Mouse (Mus musculus) heart, embryonic 11.5 days (tissue): ENCODE measurements around the gene Mnt. TPM values are rescaled to one million over a fixed set of nuclear protein-coding genes. Genes with fewer than 3 reads are reported as not detected.
A peak's percentile ranks its signal among the peaks of the same experiment; 100 is the strongest.

Experiments used
- ATAC-seq: fragments of 200-750 bp; cut with Nextera tagmentation; replicated peaks from 2 replicates; pipeline ENCODE4 v1.8.0; 2017; ENCODE audit warnings: moderate library complexity; ENCODE audit not compliant: insufficient number of reproducible peaks, low FRiP score, low TSS enrichment
- H3K27ac ChIP-seq: fragments of 300-500 bp; sonication (generic); 2 replicates; pipeline ENCODE4 v1.5.1; 2014; ENCODE audit warnings: mild to moderate bottlenecking, low read depth, low read length
- H3K27me3 ChIP-seq: fragments of 300-500 bp; sonication (generic); 2 replicates; pipeline ENCODE4 v1.6.1; 2014; ENCODE audit warnings: mild to moderate bottlenecking, low read length, mixed read lengths; ENCODE audit not compliant: control insufficient read depth, insufficient read depth
- H3K36me3 ChIP-seq: fragments of 300-500 bp; sonication (generic); 2 replicates; pipeline ENCODE4 v1.6.1; 2014; ENCODE audit warnings: mild to moderate bottlenecking, low read length, moderate library complexity, mixed read lengths; ENCODE audit not compliant: control insufficient read depth, insufficient read depth
- H3K4me1 ChIP-seq: fragments of 300-500 bp; sonication (generic); 2 replicates; pipeline ENCODE4 v1.6.1; 2014; ENCODE audit warnings: low read length; ENCODE audit not compliant: control insufficient read depth, insufficient read depth
- H3K4me2 ChIP-seq: fragments of 300-500 bp; sonication (generic); 2 replicates; pipeline ENCODE4 v1.6.1; 2014; ENCODE audit warnings: mild to moderate bottlenecking, moderate library complexity
- H3K4me3 ChIP-seq: fragments of 300-500 bp; sonication (generic); 2 replicates; pipeline ENCODE4 v1.5.1; 2014; ENCODE audit warnings: low read depth, low read length
- H3K9ac ChIP-seq: fragments of 300-500 bp; sonication (generic); 2 replicates; pipeline ENCODE4 v1.6.1; 2014; ENCODE audit warnings: mild to moderate bottlenecking, low read depth, low read length, moderate library complexity
- H3K9me3 ChIP-seq: fragments of 300-500 bp; sonication (generic); replicated peaks from 2 replicates; pipeline ENCODE4 v1.6.1; 2016; ENCODE audit warnings: low read length; ENCODE audit not compliant: control insufficient read depth
- WGBS: fragments of 180-500 bp; shearing (Covaris S2); extraction: QIAGEN DNeasy Blood & Tissue Kit; methylation state at CpG from one replicate; pipeline ENCODE4 v1.1.7; 2014; ENCODE audit not compliant: insufficient replicate concordance; 5-methylcytosine and 5-hydroxymethylcytosine counted together
- polyA plus RNA-seq: library from polyadenylated mRNA; unstranded; fragments of >200 nt; fragmentation: Nextera tagmentation; extraction: Ambion mirVana; gene quantifications from 2 replicates; pipeline ENCODE4 v1.2.1, GENCODE M21; 2014

Mnt gene
- polyA plus RNA-seq, 1 experiment from 2014 or later = 2.7 TPM

DNA sequence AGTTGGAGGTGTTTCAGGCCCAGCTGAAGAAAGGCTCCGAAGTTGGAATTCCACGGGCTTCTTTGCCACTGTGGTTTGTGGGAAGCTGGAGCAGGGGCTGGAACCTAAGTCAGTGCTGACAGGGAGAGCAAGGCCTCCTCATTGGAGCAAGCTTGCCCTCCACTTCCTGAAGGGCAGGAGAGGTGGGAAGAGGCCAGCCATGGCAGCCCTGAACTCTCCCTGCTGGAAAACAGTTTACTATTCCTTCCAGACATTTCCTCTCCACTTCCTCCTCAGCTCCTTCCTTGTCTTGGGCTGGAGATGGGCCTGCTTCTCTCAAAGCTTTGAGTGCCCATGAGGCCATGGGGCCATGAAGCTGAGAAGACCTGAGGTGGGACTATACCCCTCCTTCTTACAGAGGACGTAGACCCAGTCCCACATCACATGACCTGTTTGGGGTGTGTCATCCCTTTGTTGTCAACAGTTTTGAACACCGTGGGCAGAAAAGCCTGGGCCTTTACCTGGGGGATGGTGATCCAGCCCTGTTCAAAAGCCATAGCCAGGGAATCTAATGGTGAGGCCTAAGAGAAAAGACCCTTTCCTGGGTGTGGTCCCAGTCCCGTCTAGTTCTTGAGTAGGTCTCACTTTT, 4.0 kb downstream of the Mnt start:
- no peaks in the 10 kb centered on the region for H3K36me3 ChIP-seq
- ATAC-seq = no peak
- no peak overlapping the region for H3K4me3 ChIP-seq
- H3K27ac ChIP-seq = peak overlapping the region; percentile 74
- no peaks in the 10 kb centered on the region for H3K27me3 ChIP-seq
- H3K9ac ChIP-seq = peak overlapping the region; percentile 0; the same call in 1 of the 2 replicates
- H3K4me1 ChIP-seq = peaks cover 39% of the 10 kb centered on the region
- peak overlapping the region; percentile 9; the same call in 1 of the 2 replicates for H3K4me2 ChIP-seq
- 46% methylated on average over 5 of the region's 5 CpGs for WGBS
- H3K9me3 ChIP-seq = no peaks in the 10 kb centered on the region

DNA sequence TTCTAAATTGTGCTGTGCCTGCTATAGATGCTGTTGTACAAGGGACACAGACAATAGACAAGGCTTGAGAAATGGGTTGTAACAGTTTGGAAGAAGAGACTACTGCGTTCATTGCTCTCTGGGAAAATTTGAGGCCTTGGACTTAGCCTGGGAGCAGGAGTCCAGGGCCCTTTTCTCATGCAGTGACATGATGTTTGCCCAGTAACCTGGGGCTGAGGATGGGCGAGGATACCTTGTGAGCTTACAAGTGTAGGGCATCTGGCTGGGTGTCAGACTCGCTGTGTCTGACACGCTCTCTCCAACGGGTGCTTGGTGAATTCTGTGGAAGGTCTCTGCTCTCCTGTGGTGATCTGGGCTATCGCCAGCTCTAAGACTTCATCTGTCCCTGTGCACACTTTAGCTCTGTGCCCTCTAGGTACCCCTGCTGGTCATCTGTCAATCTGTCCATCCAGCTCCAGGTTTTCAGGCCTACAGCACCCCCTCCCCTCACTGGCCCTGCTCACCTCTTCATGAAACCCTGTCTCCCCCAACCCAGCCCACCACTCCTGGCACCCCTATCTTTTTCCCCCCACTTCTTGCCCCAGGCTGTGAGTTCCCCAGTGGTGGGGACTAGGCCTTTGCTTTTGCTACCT, 5.0 kb downstream of the Mnt start:
- no peak overlapping the region for H3K27ac ChIP-seq
- peaks cover 44% of the 10 kb centered on the region for H3K4me1 ChIP-seq
- H3K27me3 ChIP-seq = no peaks in the 10 kb centered on the region
- H3K4me3 ChIP-seq = no peak overlapping the region
- H3K9ac ChIP-seq = peak overlapping the region; percentile 39; the same call in 1 of the 2 replicates
- H3K9me3 ChIP-seq = no peaks in the 10 kb centered on the region
- H3K36me3 ChIP-seq = no peaks in the 10 kb centered on the region
- WGBS = 84% methylated on average over 6 of the region's 6 CpGs
- no peak for ATAC-seq
- no peak overlapping the region for H3K4me2 ChIP-seq

DNA sequence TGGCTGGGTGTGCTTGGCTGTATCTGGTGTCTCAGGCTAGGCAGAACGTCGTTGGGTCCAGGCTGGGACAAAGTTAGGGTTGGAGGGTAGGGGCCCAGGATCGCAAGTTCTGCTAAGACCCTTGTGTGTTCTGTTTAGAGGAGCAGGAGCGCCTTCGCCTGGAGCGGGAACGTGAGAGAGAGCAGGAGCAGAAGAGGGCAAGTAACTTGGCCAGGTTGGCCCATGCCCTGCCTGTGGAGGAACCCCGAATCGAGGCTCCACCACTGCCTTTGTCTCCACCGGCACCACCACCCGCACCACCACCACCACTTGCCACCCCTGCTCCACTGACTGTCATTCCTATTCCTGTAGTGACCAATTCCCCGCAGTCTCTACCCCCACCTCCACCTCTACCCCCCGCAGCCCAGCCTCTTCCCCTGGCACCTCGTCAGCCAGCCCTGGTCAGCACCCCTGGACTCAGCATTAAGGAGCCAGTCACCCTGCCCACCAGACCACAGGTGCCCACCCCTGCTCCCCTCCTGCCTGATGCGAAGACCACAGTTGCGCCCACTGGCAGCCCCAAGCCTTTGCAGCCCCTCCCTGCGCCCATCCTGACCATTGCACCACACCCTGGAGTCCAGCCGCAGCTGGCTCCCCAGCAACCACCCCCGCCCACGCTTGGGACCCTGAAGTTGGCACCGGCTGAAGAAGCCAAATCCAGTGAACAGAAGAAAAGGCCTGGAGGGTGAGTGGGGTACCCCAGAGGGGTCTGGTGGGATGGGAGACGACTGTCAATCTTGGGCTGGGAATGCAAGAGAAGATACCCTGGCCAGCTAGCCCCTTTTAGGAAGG, 5.7 kb downstream of the Mnt start:
- peak overlapping the region; percentile 39 for H3K9ac ChIP-seq
- H3K27ac ChIP-seq = no peak overlapping the region; the same call in 1 of the 2 replicates
- H3K9me3 ChIP-seq = no peaks in the 10 kb centered on the region
- peaks cover 48% of the 10 kb centered on the region for H3K4me1 ChIP-seq
- H3K4me3 ChIP-seq = no peak overlapping the region
- no peaks in the 10 kb centered on the region for H3K27me3 ChIP-seq
- 93% methylated on average over 22 of the region's 22 CpGs for WGBS
- no peak for ATAC-seq
- no peaks in the 10 kb centered on the region for H3K36me3 ChIP-seq
- peak overlapping the region; percentile 94; the same call in 1 of the 2 replicates for H3K4me2 ChIP-seq

DNA sequence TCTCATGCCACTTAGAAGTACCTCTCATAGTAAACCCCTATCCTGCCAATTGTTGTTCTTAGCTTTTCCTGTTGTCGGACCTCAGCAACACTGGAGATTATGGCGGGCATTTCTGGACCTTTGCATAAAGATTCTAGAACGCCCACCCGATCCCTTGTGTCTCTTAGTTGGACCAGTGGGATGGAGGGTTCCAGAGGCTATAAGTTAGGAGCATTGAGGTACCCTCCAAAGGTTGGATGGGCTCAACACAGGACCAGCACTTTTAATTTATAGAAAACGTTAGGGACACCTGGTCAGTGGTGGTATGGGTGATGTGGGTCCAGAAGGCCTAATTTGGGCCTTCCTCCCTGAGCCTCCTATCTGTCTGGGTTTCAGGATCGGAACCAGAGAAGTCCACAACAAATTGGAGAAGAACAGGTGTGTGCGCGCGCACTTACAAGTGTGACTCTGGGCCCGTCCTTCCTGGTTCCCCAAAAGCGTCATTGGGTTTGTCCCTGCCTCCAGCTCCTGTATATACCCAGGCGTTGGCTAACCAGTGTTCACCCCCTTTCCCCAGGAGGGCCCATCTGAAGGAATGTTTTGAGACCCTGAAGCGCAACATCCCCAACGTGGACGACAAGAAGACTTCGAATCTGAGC, 6.5 kb downstream of the Mnt start:
- Histone ChIP-seq H3K9ac (peak overlapping the region; percentile 83), H3K4me3 (peak overlapping the region; percentile 62), H3K4me1 (peaks cover 50% of the 10 kb centered on the region), H3K27me3 (no peaks in the 10 kb centered on the region), H3K9me3 (no peaks in the 10 kb centered on the region), H3K27ac (peak overlapping the region; percentile 98), H3K4me2 (peak overlapping the region; percentile 94), H3K36me3 (no peaks in the 10 kb centered on the region)
- 46% methylated on average over 16 of the region's 16 CpGs for WGBS
- no peak for ATAC-seq

DNA sequence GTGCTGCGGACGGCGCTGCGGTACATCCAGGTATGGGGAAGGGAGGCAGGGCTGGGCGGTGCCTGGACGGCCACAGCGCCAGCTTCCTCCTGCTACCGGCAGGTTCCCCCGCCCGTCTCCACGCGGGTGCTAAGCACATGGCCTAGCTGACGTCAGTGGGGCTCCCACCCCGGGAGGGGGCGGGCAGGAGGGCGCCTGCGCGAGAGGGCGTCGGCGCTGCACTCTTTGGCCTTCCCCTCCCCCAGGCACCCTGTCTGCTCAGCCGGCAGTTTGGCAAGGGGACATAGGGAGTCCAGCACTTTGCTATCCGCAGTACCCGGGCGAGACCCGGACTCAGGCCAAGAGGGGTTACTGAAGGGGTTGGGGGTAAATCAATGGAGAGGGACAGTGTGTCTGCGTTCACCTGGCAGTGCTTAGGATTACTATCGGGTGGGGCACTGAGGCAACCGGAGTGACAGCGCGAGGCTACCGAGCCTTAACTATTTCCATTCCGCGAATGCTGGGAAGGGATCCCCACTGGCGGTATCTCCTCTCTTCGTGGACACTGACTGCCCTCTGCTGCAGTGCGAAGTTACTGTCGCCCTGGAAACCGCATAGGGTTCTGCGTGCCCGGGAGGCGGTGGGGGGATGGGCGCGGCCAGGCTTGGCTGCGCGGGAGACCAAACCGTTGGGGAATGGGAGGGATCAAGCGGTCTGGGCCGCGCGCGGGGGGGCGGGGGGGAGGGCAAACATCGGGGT, 7.1 kb downstream of the Mnt start:
- Histone ChIP-seq H3K4me2 (peak overlapping the region; percentile 94), H3K9me3 (no peaks in the 10 kb centered on the region), H3K27me3 (no peaks in the 10 kb centered on the region), H3K36me3 (0 out of 2 replicates have a peak, but pooled peaks cover 3% of the 10 kb centered on the region), H3K4me1 (peaks cover 54% of the 10 kb centered on the region), H3K4me3 (peak overlapping the region; percentile 62), H3K9ac (peak overlapping the region; percentile 83), H3K27ac (peak overlapping the region; percentile 98)
- under 1% methylated on average over 53 of the region's 54 CpGs for WGBS
- peak; percentile 75 for ATAC-seq

DNA sequence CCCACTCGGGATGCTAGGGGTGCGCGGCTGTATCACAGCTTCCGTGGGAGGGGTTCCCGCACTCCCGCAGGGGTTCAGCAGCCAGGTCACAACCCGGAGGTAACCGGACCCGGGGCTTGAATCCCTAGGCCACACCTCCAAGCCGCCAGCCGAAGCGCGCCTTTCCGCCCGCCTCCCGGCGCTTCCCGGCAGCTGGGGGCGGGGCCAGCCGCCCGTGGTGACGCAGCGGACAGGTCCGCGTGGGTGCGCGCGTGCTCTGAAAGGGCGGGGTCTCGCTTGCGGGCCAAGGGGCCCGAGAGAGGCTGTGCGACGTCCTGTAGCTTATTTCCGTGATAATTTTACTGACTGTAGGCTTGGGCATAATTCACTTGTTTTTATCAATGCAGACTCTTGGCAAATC, 7.7 kb downstream of the Mnt start:
- Histone ChIP-seq H3K9me3 (no peaks in the 10 kb centered on the region), H3K4me3 (peak overlapping the region; percentile 62), H3K4me2 (peak overlapping the region; percentile 94), H3K36me3 (0 out of 2 replicates have a peak, but pooled peaks cover 3% of the 10 kb centered on the region), H3K9ac (peak overlapping the region; percentile 83), H3K27ac (peak overlapping the region; percentile 98), H3K27me3 (no peaks in the 10 kb centered on the region), H3K4me1 (peaks cover 56% of the 10 kb centered on the region)
- peak; percentile 74 for ATAC-seq
- under 1% methylated on average over 32 of the region's 35 CpGs for WGBS

DNA sequence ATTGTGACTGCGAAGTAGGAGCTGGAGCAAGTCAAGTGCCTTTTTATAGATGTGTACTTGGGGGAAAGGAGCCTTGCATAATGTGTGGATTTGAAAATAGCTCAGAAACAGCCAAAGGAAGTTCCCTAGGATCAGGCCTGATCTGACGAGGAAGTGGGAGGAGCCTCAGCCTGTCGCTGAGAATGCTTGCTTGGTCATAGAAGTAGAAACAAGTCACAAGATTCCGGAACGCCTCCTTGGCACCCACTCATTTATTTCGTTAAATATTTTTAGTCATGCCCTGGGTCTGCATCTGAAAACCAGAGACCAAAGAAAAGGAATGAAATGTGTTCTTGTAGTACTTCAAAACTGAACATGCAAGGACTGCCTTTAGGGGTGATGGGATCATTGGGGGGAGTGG, 8.3 kb downstream of the Mnt start:
- WGBS = 37% methylated on average over 6 of the region's 6 CpGs
- Histone ChIP-seq H3K9me3 (no peaks in the 10 kb centered on the region), H3K4me1 (peaks cover 52% of the 10 kb centered on the region), H3K4me2 (peak overlapping the region; percentile 94), H3K4me3 (peak overlapping the region; percentile 62), H3K9ac (no peak overlapping the region; the same call in 1 of the 2 replicates), H3K36me3 (0 out of 2 replicates have a peak, but pooled peaks cover 3% of the 10 kb centered on the region), H3K27me3 (no peaks in the 10 kb centered on the region), H3K27ac (peak overlapping the region; percentile 98)
- no peak for ATAC-seq
